Mouse (Mus musculus): ENCODE data around the gene Gtf2a1l. TPM values are rescaled to one million over a fixed set of nuclear protein-coding genes. Genes with fewer than 3 reads are reported as not detected.

The Gtf2a1l gene
- total and polyA plus RNA-seq, 3 experiments, result 0.14 TPM; not detected in 2

DNA sequence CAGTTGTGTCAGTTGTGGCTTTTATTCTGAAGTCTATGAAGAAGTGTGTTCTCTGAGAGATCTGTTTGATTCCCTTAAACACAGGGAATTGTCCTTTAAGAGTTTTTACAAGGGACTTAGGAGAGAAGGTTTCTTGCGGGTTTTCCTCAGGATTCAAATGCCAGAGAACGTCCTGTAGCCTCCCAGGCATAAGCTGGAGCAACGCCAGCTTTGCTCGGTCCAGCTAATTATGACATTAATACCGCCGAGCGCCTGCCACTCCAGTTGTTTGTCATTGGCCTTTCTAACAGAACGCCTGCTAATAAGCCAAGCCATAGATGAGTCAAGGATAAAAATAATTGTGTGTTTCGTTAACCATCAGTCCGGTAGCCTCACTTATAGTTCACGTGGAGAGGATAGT is 19.8 kb downstream of the Gtf2a1l start:
- H3K4me3 ChIP-seq, result no peak overlapping the region
- H3K27me3 ChIP-seq (ENCODE audit: control insufficient read depth, insufficient read depth, low read length), result no peaks in the 10 kb centered on the region
- 51% methylated on average over 11 of the region's 11 CpGs for WGBS
- no peak for TF ChIP-seq CTCF (IDR thresholded peaks at IDR 0.05)
- TF ChIP-seq POLR2A (IDR thresholded peaks at IDR 0.05; ENCODE audit: insufficient read depth, low read depth, low read length), result no peak
- TF ChIP-seq EP300 (IDR thresholded peaks at IDR 0.05; ENCODE audit: insufficient read depth, low read depth, low read length), result no peak
- H3K27ac ChIP-seq, result no peak overlapping the region
- no peak overlapping the region for H3K9ac ChIP-seq (ENCODE audit: low read depth, low read length)
- intact Hi-C loops (cut with DNase I), result no loop called here
- DNase-seq, result no peak
- no peaks in the 10 kb centered on the region for H3K36me3 ChIP-seq (ENCODE audit: control insufficient read depth, insufficient read depth, low read length)
- H3K4me1 ChIP-seq (ENCODE audit: control insufficient read depth, insufficient read depth, low read length), result no peaks in the 10 kb centered on the region
- H3K79me2 ChIP-seq (replicated peaks; ENCODE audit: control insufficient read depth, insufficient read depth, low read length), result no peaks in the 10 kb centered on the region

- Histone ChIP-seq H3K27ac (no peak overlapping the region), H3K36me3 (ENCODE audit: control insufficient read depth, insufficient read depth, low read length) (no peaks in the 10 kb centered on the region), H3K9ac (ENCODE audit: low read depth, low read length) (no peak overlapping the region), H3K4me3 (no peak overlapping the region), H3K4me1 (ENCODE audit: control insufficient read depth, insufficient read depth, low read length) (no peaks in the 10 kb centered on the region), H3K27me3 (ENCODE audit: control insufficient read depth, insufficient read depth, low read length) (no peaks in the 10 kb centered on the region), H3K79me2 (replicated peaks; ENCODE audit: control insufficient read depth, insufficient read depth, low read length) (no peaks in the 10 kb centered on the region)
- DNase-seq, result no peak
- TF ChIP-seq CTCF (IDR thresholded peaks at IDR 0.05), result no peak
- TF ChIP-seq POLR2A (IDR thresholded peaks at IDR 0.05; ENCODE audit: insufficient read depth, low read depth, low read length), result no peak
- TF ChIP-seq EP300 (IDR thresholded peaks at IDR 0.05; ENCODE audit: insufficient read depth, low read depth, low read length), result no peak
- WGBS, result 59% methylated on average over 9 of the region's 9 CpGs
- intact Hi-C loops (cut with DNase I), result no loop called here
Measured at GRCm38 (mm10) chr17:88696656-88697333, 28.3 kb downstream of the Gtf2a1l start.

DNA sequence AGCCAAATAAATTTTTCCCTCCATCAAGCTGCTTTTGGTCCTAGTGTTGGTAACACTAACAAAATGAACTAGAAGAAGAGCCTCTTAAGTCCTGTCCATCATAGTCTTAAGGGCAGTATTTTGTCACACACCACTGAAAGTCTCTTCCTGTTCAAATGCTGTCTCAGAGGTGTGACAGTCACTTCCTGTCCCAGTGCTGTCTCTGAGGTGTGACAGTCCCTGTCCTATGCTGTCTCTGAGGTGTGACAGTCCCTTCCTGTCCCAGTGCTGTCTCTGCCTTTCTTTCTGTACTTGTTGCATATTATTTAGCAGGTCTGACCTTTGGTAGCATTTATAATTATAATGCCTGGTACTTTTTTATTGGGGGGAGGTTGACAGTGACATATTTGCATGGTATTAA is 32.4 kb downstream of the Gtf2a1l start:
- no peak for DNase-seq
- H3K27ac ChIP-seq, result no peak overlapping the region
- intact Hi-C loops (cut with DNase I), result no loop called here
- TF ChIP-seq EP300 (IDR thresholded peaks at IDR 0.05; ENCODE audit: insufficient read depth, low read depth, low read length) (no peak), POLR2A (IDR thresholded peaks at IDR 0.05; ENCODE audit: insufficient read depth, low read depth, low read length) (no peak), CTCF (IDR thresholded peaks at IDR 0.05) (no peak)
- H3K4me3 ChIP-seq, result no peak overlapping the region
- H3K79me2 ChIP-seq (replicated peaks; ENCODE audit: control insufficient read depth, insufficient read depth, low read length), result no peaks in the 10 kb centered on the region
- H3K36me3 ChIP-seq (ENCODE audit: control insufficient read depth, insufficient read depth, low read length), result no peaks in the 10 kb centered on the region
- H3K27me3 ChIP-seq (ENCODE audit: control insufficient read depth, insufficient read depth, low read length), result no peaks in the 10 kb centered on the region
- no peaks in the 10 kb centered on the region for H3K4me1 ChIP-seq (ENCODE audit: control insufficient read depth, insufficient read depth, low read length)
- no peak overlapping the region for H3K9ac ChIP-seq (ENCODE audit: low read depth, low read length)

DNA sequence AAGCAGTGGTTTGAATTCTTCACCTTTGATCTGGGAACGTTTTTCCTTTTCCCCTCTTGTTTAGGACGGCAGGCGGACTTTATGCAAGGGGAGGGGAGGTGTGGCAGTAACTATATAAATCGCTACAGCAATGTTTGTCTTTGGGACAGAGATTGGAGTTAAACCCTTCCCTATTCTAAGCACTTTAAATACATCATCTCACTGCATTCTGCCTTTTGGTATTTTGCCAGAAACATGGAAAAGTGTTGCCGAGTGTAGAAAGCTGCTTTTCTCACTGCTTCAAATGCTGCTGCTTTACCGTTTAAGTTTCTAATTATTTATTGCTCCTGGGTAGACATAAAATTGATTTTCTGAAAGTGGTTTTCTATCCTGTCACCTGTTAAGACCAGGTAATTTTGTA is 33.9 kb downstream of the Gtf2a1l start:
- H3K4me3 ChIP-seq, result no peak overlapping the region
- no peak for DNase-seq
- WGBS, result 31% methylated on average over 6 of the region's 6 CpGs
- H3K9ac ChIP-seq (ENCODE audit: low read depth, low read length), result no peak overlapping the region
- intact Hi-C loops (cut with DNase I), result no loop called here
- no peak overlapping the region for H3K27ac ChIP-seq
- no peak for TF ChIP-seq EP300 (IDR thresholded peaks at IDR 0.05; ENCODE audit: insufficient read depth, low read depth, low read length)
- TF ChIP-seq CTCF (IDR thresholded peaks at IDR 0.05), result no peak
- TF ChIP-seq POLR2A (IDR thresholded peaks at IDR 0.05; ENCODE audit: insufficient read depth, low read depth, low read length), result no peak
- H3K36me3 ChIP-seq (ENCODE audit: control insufficient read depth, insufficient read depth, low read length), result no peaks in the 10 kb centered on the region
- no peaks in the 10 kb centered on the region for H3K79me2 ChIP-seq (replicated peaks; ENCODE audit: control insufficient read depth, insufficient read depth, low read length)
- H3K4me1 ChIP-seq (ENCODE audit: control insufficient read depth, insufficient read depth, low read length), result no peaks in the 10 kb centered on the region
- H3K27me3 ChIP-seq (ENCODE audit: control insufficient read depth, insufficient read depth, low read length), result no peaks in the 10 kb centered on the region

DNA sequence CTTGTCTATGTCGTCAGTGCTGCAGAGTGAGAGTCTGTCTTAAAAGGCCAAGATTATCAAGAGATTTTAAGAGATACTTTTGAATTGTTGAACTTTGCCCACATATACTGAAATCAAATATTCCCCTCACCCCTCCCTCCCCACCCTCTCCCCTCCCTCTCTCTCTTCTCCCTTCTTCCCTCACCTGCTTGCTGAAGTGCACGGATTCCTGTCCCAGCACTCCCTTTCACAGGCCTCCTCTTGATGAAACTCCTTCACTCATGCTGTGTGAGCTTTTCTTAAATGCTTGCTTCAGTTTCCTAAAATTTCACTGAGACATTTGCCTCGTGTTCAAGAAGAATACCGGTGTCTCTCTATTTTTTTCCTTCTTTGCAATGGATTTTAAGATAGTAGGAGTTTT is 34.7 kb downstream of the Gtf2a1l start:
- 52% methylated on average over 4 of the region's 4 CpGs for WGBS
- DNase-seq, result no peak
- no peak overlapping the region for H3K27ac ChIP-seq
- no peaks in the 10 kb centered on the region for H3K36me3 ChIP-seq (ENCODE audit: control insufficient read depth, insufficient read depth, low read length)
- no peaks in the 10 kb centered on the region for H3K27me3 ChIP-seq (ENCODE audit: control insufficient read depth, insufficient read depth, low read length)
- H3K4me1 ChIP-seq (ENCODE audit: control insufficient read depth, insufficient read depth, low read length), result no peaks in the 10 kb centered on the region
- H3K9ac ChIP-seq (ENCODE audit: low read depth, low read length), result no peak overlapping the region
- no peaks in the 10 kb centered on the region for H3K79me2 ChIP-seq (replicated peaks; ENCODE audit: control insufficient read depth, insufficient read depth, low read length)
- intact Hi-C loops (cut with DNase I), result no loop called here
- TF ChIP-seq CTCF (IDR thresholded peaks at IDR 0.05), result no peak
- TF ChIP-seq POLR2A (IDR thresholded peaks at IDR 0.05; ENCODE audit: insufficient read depth, low read depth, low read length), result no peak
- TF ChIP-seq EP300 (IDR thresholded peaks at IDR 0.05; ENCODE audit: insufficient read depth, low read depth, low read length), result no peak
- H3K4me3 ChIP-seq, result no peak overlapping the region

- TF ChIP-seq CTCF (IDR thresholded peaks at IDR 0.05) (no peak), EP300 (IDR thresholded peaks at IDR 0.05; ENCODE audit: insufficient read depth, low read depth, low read length) (no peak), POLR2A (IDR thresholded peaks at IDR 0.05; ENCODE audit: insufficient read depth, low read depth, low read length) (no peak)
- H3K9ac ChIP-seq (ENCODE audit: low read depth, low read length), result no peak overlapping the region
- H3K79me2 ChIP-seq (replicated peaks; ENCODE audit: control insufficient read depth, insufficient read depth, low read length), result no peaks in the 10 kb centered on the region
- H3K36me3 ChIP-seq (ENCODE audit: control insufficient read depth, insufficient read depth, low read length), result no peaks in the 10 kb centered on the region
- no peak for DNase-seq
- H3K27ac ChIP-seq, result no peak overlapping the region
- intact Hi-C loops (cut with DNase I), result no loop called here
- H3K4me1 ChIP-seq (ENCODE audit: control insufficient read depth, insufficient read depth, low read length), result no peaks in the 10 kb centered on the region
- WGBS, result 64% methylated on average over 8 of the region's 8 CpGs
- H3K4me3 ChIP-seq, result no peak overlapping the region
- no peaks in the 10 kb centered on the region for H3K27me3 ChIP-seq (ENCODE audit: control insufficient read depth, insufficient read depth, low read length)
Measured at GRCm38 (mm10) chr17:88706231-88706649, 37.8 kb downstream of the Gtf2a1l start.

All from heart, adult 2 months (tissue).